Mouse (Mus musculus): ENCODE data around the gene Pah.

Pah gene

DNA sequence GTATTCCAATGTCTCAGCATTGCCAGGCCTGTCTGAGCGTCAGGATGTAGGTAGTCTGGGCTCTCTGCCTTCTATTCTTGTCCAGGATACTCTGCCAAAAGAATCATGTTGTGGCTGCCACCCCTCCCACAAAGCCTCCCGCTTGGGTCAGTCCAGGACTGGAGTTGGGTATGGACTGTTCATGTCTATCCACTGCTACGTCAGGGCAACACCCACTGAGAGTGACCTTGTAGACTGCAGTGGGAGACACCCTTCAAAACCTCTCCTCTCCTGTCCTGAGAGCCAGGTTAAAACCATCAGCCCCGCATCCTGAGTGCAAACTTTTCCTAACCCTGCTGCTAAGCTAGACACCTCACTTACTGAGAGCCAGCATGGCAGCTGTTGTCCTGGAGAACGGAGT, at the start of gene Pah:
Gene Pah (plus strand): TSS at position 150 of the 400 bp plus-strand sequence.
- no peak for DNase-seq (ENCODE audit: low read depth, low spot score)

DNA sequence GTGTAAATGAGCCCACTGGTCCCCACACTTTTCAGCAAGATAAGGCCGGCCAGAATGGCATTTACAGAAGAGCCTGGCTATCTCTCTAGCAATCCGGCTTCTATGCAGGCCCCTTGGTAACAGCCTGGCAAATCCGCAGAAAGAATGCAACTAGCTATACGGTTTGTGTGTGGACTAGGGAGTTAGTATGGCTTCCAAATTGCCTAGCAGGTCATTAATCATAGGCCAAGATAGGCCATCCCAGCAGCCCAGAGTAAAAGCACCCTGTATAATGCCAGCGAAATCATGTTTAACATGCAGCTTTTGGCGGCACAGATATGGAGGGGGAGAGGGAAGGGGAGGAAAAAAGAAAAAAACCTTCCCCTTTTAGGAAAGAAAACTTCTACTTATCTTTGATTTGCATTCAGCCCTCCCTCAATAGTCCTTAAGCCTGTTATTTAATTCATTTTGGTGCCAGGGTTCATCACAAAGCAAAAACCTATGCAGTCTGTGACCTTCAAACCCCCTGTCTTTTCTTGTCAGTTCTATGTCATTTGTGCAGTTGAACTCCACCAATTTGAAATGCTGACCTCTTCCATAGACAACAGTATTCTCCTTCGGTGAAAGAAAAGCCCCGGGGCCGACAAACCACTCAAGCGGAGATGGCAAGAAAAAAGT, 48.0 kb upstream of the Pah start:
- no peak for DNase-seq (ENCODE audit: low read depth, low spot score)

DNA sequence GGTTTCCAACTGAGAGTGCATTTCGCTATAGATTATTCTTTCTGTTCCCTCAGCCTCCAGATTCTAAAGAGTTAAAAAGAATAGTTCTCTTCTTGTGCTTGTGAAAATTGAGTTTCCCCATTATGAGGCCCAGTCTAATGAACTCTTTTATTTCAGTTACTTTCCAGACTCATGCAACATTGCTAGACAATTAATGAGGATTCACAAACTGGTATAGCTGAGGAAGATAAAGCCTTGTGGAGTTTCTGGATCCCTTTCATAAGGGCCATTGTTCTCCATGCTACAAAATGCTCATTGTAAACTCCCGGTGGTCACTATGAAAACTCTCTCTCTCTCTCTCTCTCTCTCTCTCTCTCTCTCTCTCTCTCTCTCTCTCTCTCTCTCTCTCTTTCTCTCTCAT, 46.6 kb upstream of the Pah start:
- DNase-seq (ENCODE audit: low read depth, low spot score), result no peak

DNA sequence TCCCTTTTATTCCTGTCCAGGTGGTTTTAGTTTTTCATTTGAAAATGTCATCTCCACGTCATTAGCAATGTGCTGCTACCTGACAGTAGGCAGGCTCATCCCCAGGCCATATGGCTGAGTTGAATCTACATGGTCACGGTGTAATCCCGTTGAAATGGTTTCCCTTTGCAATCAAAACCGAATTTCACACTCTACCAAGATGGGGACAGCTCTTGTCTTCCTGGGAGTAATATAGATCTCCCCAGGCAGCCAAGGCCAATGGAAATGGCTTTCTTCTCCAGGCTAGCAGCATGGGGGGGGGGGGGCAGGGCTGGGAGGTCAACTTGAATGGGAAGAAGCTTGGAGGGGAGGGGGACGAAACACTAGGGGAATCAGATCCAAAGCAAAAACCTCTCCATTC, 43.7 kb upstream of the Pah start:
- DNase-seq (ENCODE audit: low read depth, low spot score), result no peak

GRCm38 (mm10) chr10:87484831-87485720, 36.5 kb upstream of the Pah start:
- peak; percentile 32 for DNase-seq (ENCODE audit: low read depth, low spot score)

GRCm38 (mm10) chr10:87485721-87486620, 35.6 kb upstream of the Pah start:
- peak; percentile 56 for DNase-seq (ENCODE audit: low read depth, low spot score)

- DNase-seq (ENCODE audit: low read depth, low spot score), result peak; percentile 20
These were observed 33.0 kb upstream of the Pah start for GRCm38 (mm10) chr10:87488429-87489145.

DNA sequence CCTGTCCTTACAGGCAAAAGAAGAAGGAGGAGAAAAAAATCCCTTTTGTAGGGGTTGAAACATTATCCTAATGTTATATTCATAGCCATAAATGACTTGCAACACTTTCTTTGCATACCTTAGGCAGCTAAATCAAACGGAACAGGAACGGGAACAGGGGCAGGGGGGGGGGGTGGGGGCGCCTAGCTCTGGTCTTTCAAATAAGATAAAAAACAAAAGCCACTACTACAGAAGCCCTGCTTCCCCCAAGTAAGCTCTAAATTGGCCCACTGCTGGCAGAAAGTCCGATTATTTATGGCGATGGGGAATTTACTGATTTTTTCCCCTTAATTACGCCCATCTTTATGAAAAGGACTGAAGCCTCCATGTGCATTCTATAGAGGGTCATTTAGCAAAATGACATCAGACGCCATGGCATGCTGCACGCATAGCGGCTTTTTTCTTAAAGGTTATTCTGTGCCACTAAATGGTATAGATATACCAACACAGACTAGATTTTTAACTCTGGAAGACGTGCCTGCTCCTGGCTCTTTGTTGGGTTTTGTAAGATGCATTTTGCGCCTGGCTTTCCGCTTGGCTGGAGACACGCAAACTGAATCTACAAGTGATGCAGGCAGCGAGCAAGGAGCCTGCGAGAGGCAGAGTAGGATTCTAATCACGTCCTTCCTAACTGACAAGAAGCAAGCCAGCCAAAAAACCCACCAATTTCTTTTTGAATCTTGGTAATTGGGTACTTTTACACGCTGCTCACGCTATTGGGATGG, 32.2 kb upstream of the Pah start:
- no peak for DNase-seq (ENCODE audit: low read depth, low spot score)

GRCm38 (mm10) chr10:87490328-87490727, 31.3 kb upstream of the Pah start:
- no peak for DNase-seq (ENCODE audit: low read depth, low spot score)

DNA sequence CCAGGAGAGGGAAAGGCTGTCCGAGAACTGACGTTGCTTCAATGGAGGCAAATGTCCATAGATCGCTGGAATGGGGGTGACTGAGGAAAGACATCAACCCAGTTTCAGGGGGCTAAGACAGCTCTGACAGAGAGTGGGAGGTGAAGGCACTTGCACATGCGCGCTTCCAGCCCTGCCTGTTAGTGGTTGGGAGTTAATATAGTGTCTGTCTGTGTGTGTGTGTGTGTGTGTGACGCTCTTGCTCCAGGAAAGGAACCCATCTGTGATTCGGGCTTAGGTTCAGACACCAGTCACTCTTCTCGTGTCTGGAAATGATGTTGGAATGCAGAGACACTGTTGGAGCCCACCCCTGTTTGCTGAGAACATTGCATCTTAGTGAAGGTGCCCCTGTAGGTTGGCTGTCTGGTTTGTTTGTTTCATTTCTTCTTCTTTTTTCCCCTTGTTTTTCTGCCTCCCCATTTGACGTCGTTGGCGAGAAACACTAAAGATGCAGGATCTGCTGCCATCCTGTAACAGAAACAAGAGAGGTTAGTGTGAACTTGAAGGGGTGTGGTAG, 30.0 kb upstream of the Pah start:
- DNase-seq (ENCODE audit: low read depth, low spot score), result no peak

DNA sequence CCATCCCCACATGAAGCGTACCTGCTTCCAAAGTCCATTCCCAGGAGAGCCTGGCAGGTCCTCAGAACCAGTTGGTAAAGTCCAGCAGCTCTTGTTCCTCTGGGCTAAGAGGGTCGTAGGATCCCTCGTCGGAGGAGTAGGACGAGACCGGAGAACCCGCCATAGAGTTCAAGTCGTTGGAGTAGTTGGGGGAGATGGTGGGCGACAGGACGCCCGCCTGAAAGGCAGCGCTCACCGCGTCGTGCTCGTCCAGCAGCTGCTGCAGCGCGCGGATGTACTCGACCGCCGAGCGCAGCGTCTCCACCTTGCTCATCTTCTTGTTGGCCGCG, 29.3 kb upstream of the Pah start:
- no peak for DNase-seq (ENCODE audit: low read depth, low spot score)

GRCm38 (mm10) chr10:87492661-87493551, 28.7 kb upstream of the Pah start:
- peak; percentile 76 for DNase-seq (ENCODE audit: low read depth, low spot score)

- DNase-seq (ENCODE audit: low read depth, low spot score), result no peak
These were observed 28.0 kb upstream of the Pah start, which contains the start of gene Ascl1 for GRCm38 (mm10) chr10:87493576-87493975. Ascl1 (minus strand) TSS chr10:87493660.

GRCm38 (mm10) chr10:87494176-87494575, 27.4 kb upstream of the Pah start:
- peak; percentile 35 for DNase-seq (ENCODE audit: low read depth, low spot score)

GRCm38 (mm10) chr10:87494596-87494995, 27.0 kb upstream of the Pah start:
- no peak for DNase-seq (ENCODE audit: low read depth, low spot score)

DNA sequence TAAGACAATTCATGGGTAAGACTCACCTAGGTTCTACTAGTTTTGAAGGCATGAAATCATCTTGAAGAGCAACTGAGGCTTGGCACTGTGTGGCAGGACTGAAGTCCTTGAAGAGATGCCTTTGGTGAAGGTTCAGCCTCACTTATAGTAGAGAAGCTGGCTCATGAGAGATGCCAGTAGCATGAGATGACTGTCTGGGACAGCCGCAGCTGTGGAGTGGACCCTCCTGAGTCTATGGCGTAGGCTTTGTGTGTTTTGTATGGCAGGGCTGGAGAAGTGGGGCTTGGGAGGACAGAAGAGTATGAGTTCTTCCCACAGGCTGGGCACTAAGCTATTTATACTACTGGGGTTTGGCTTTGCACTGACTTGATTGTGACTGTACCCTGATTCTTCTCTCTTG, 24.5 kb upstream of the Pah start:
- DNase-seq (ENCODE audit: low read depth, low spot score), result no peak

DNA sequence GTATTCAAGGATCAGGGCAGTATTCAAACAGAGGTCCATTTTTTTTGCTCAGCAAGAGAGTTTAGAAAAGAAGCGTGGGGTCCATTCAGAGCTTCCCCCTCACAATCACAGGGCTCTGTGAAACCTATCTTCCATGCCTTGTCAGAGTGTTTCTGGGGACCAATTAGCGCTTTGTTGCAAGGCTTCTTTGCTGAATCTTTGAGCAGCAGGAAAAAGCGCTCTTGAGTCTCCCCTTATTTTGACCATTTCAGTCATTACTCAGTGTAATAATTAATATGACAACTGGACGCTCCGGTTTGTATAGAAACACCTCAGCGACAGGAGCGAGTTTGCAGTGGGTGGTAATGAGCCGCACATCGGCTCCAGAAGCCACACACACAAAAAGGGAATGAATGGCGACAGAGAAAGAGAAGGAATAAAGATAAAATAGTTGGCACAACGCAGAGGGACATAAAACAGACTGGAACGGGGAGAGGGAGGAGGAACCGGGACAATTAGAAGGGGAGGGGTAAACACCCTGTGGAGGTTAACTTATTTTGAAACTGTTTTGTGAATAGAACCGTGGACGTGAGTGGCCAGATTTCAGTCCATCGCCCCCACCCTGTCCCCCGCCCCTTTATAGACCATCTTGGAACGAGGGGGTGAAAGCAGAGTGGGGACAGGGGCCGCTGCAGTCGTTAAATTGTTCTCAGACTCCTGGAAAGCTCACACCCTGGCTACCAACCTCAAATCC, 20.5 kb upstream of the Pah start:
- DNase-seq (ENCODE audit: low read depth, low spot score), result no peak

GRCm38 (mm10) chr10:87501659-87502042, 19.9 kb upstream of the Pah start:
- DNase-seq (ENCODE audit: low read depth, low spot score), result no peak

- no peak for DNase-seq (ENCODE audit: low read depth, low spot score)
These were observed 19.3 kb upstream of the Pah start for GRCm38 (mm10) chr10:87502283-87502682.

Measured in ZHBTc4 (cell line).